Mouse (Mus musculus) intestine, embryonic 16.5 days (tissue): ENCODE measurements at regions not wholly inside any gene's neighbourhood (a gene's known extent, or its start where the extent isn't known, plus 50 kb on each side); places are given as distances from the start of the nearest gene placed in this dataset.

Source experiments
- ATAC-seq: fragments of 200-750 bp; cut with Nextera tagmentation; 2 replicates; pipeline ENCODE4 v1.8.0; 2017; ENCODE audit warnings: moderate TSS enrichment, moderate library complexity
- H3K27ac ChIP-seq: fragments of 300-500 bp; sonication (generic); 2 replicates; pipeline ENCODE4 v1.5.1; 2014; ENCODE audit warnings: mild to moderate bottlenecking, low read length
- H3K27me3 ChIP-seq: fragments of 300-500 bp; sonication (generic); replicated peaks from 2 replicates; pipeline ENCODE4 v1.6.1; 2014; ENCODE audit warnings: low read length, control low read depth, mixed read lengths; ENCODE audit not compliant: control insufficient read depth, insufficient read depth
- H3K36me3 ChIP-seq: fragments of 300-500 bp; sonication (generic); 2 replicates; pipeline ENCODE4 v1.6.1; 2014; ENCODE audit warnings: low read length, control low read depth; ENCODE audit not compliant: control insufficient read depth, insufficient read depth
- H3K4me1 ChIP-seq: fragments of 300-500 bp; sonication (generic); 2 replicates; pipeline ENCODE4 v1.6.1; 2014; ENCODE audit warnings: low read length, control low read depth, mixed read lengths; ENCODE audit not compliant: control insufficient read depth, insufficient read depth
- H3K4me2 ChIP-seq: fragments of 300-500 bp; sonication (generic); 2 replicates; pipeline ENCODE4 v1.6.1; 2014; ENCODE audit warnings: low read depth, low read length, control low read depth
- H3K4me3 ChIP-seq: fragments of 300-500 bp; sonication (generic); 2 replicates; pipeline ENCODE4 v1.5.1; 2014; ENCODE audit warnings: mild to moderate bottlenecking, low read length
- H3K9ac ChIP-seq: fragments of 300-500 bp; sonication (generic); 2 replicates; pipeline ENCODE4 v1.6.1; 2014; ENCODE audit warnings: low read depth, low read length
- H3K9me3 ChIP-seq: fragments of 300-500 bp; sonication (generic); 2 replicates; pipeline ENCODE4 v1.6.1; 2016; ENCODE audit warnings: low read length, control low read depth; ENCODE audit not compliant: control insufficient read depth
- WGBS: fragments of 180-500 bp; shearing (Covaris S2); extraction: QIAGEN DNeasy Blood & Tissue Kit; methylation state at CpG from one replicate; pipeline ENCODE4 v1.1.7; 2014; 5-methylcytosine and 5-hydroxymethylcytosine counted together

GRCm38 (mm10) chr11:109068371-109069325 lies 75.5 kb downstream of the E030025P04Rik start:
- Histone ChIP-seq H3K27ac (no peak overlapping the region), H3K27me3 (no peaks in the 10 kb centered on the region), H3K4me3 (no peak overlapping the region), H3K9ac (no peak overlapping the region), H3K4me1 (peaks cover 16% of the 10 kb centered on the region), H3K4me2 (peak overlapping the region; percentile 30; the same call in 1 of the 2 replicates), H3K9me3 (no peaks in the 10 kb centered on the region), H3K36me3 (no peaks in the 10 kb centered on the region)
- ATAC-seq = peak; percentile 85
- WGBS = 21% methylated on average over 22 of the region's 22 CpGs

- Histone ChIP-seq H3K36me3 (no peaks in the 10 kb centered on the region), H3K4me2 (no peak overlapping the region), H3K9me3 (no peaks in the 10 kb centered on the region), H3K27me3 (no peaks in the 10 kb centered on the region), H3K4me1 (peaks cover 16% of the 10 kb centered on the region), H3K9ac (no peak overlapping the region), H3K4me3 (no peak overlapping the region), H3K27ac (no peak overlapping the region)
- ATAC-seq = no peak
- WGBS = 66% methylated on average over 7 of the region's 7 CpGs
These were observed 76.4 kb downstream of the E030025P04Rik start for GRCm38 (mm10) chr11:109067733-109068132.

DNA sequence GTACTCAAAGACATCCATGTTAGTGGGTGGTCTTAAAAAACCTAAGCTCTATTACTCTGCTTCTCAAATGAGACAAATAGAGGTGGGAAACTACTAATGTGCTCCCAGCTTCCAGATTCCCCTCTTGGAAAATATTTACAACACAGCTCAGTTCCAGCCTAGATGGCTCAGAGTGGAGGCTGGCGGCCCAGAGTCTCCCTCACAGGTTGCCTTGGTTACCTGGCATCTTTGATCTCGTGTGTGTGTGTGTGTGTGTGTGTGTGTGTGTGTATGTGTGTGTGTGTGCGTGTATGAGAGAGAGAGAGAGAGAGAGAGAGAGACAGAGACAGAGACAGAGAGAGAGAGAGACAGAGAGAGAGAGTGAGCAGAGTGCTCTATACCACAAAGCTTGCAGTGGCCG lies 82.2 kb downstream of the E030025P04Rik start:
- H3K27me3 ChIP-seq = no peaks in the 10 kb centered on the region
- no peak overlapping the region for H3K4me2 ChIP-seq
- H3K9ac ChIP-seq = no peak overlapping the region
- H3K27ac ChIP-seq = no peak overlapping the region
- no peak for ATAC-seq
- H3K9me3 ChIP-seq = no peaks in the 10 kb centered on the region
- 57% methylated on average over 4 of the region's 4 CpGs for WGBS
- no peaks in the 10 kb centered on the region for H3K4me1 ChIP-seq
- H3K4me3 ChIP-seq = no peak overlapping the region
- no peaks in the 10 kb centered on the region for H3K36me3 ChIP-seq

- Histone ChIP-seq H3K4me2 (no peak overlapping the region), H3K9me3 (no peaks in the 10 kb centered on the region), H3K27ac (no peak overlapping the region), H3K4me3 (no peak overlapping the region), H3K9ac (no peak overlapping the region), H3K4me1 (no peaks in the 10 kb centered on the region), H3K36me3 (no peaks in the 10 kb centered on the region), H3K27me3 (no peaks in the 10 kb centered on the region)
- no peak for ATAC-seq
- WGBS = 70% methylated on average over 3 of the region's 3 CpGs
These were observed 83.7 kb downstream of the E030025P04Rik start for GRCm38 (mm10) chr11:109060527-109060908.

DNA sequence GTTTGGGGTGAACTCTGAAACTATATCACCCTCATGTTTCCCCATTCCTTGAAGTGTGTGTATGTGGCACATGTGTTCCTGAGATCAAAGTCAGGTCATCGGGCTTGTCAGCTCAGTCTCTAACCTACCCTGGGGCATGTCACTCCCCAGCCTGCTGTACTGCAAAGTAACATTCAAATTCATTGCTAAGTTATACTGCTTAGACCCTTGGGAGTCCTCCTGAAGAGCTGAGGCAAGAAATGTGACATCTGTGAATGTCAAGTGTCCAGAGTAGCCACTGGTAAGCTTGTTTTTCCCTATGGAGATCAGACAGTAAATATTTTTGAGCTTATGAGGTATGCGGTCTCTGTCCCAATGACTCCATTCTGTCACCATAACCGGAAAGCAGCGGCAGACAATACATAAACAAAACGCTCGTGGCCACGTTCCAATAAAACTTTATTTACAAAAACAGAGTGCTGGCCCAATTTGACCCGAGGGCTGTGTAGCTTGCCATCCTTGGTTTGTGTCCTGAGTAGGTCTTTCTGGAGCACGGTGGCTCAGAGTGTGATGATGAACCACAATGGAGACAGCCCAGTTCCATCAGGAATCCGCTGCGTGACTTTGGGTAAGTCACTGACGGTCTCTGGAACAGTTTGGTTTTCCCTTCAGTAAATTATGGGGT lies 84.2 kb downstream of the E030025P04Rik start:
- Histone ChIP-seq H3K9ac (no peak overlapping the region), H3K27me3 (no peaks in the 10 kb centered on the region), H3K4me1 (no peaks in the 10 kb centered on the region), H3K4me3 (no peak overlapping the region), H3K4me2 (no peak overlapping the region), H3K36me3 (no peaks in the 10 kb centered on the region), H3K9me3 (no peaks in the 10 kb centered on the region), H3K27ac (no peak overlapping the region)
- WGBS = 77% methylated on average over 12 of the region's 12 CpGs
- no peak for ATAC-seq

- H3K27ac ChIP-seq = no peak overlapping the region
- H3K4me3 ChIP-seq = no peak overlapping the region
- H3K4me2 ChIP-seq = no peak overlapping the region
- H3K9ac ChIP-seq = no peak overlapping the region
- H3K27me3 ChIP-seq = no peaks in the 10 kb centered on the region
- no peaks in the 10 kb centered on the region for H3K4me1 ChIP-seq
- H3K9me3 ChIP-seq = no peaks in the 10 kb centered on the region
- ATAC-seq = no peak
- no peaks in the 10 kb centered on the region for H3K36me3 ChIP-seq
These were observed 86.1 kb downstream of the E030025P04Rik start for GRCm38 (mm10) chr11:109058021-109058420.

- H3K4me2 ChIP-seq = no peak overlapping the region
- no peaks in the 10 kb centered on the region for H3K36me3 ChIP-seq
- no peaks in the 10 kb centered on the region for H3K4me1 ChIP-seq
- H3K27me3 ChIP-seq = no peaks in the 10 kb centered on the region
- H3K27ac ChIP-seq = no peak overlapping the region
- no peak for ATAC-seq
- H3K4me3 ChIP-seq = no peak overlapping the region
- no peak overlapping the region for H3K9ac ChIP-seq
- WGBS = 64% methylated on average over 10 of the region's 10 CpGs
- no peaks in the 10 kb centered on the region for H3K9me3 ChIP-seq
These were observed 95.7 kb downstream of the E030025P04Rik start for GRCm38 (mm10) chr11:109048257-109049101.

GRCm38 (mm10) chr11:109047483-109048110 lies 96.6 kb downstream of the E030025P04Rik start:
- H3K27me3 ChIP-seq = no peaks in the 10 kb centered on the region
- 77% methylated on average over 4 of the region's 4 CpGs for WGBS
- H3K4me1 ChIP-seq = no peaks in the 10 kb centered on the region
- H3K9me3 ChIP-seq = no peaks in the 10 kb centered on the region
- H3K4me2 ChIP-seq = no peak overlapping the region
- no peak overlapping the region for H3K4me3 ChIP-seq
- H3K27ac ChIP-seq = no peak overlapping the region
- H3K9ac ChIP-seq = no peak overlapping the region
- peak; percentile 50 for ATAC-seq
- no peaks in the 10 kb centered on the region for H3K36me3 ChIP-seq

DNA sequence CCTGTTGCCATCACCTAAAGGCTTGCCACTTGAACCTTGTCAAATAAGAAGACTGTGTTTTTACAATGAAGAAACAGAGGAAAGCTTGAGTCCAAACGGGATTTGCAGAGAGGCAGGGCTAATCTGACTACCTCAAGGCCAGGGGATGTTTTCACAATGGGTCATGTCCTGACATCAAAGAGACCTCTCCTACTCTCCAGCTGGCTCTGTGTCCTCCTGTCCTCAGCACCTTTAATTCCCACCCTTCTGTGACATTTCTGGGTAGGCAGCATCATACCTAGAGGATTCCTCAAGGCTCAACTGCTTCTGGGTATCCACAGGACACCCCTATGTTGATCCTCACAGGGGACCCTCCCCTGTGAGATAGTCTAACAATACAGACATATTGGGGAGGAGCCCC lies 97.7 kb downstream of the E030025P04Rik start:
- no peak overlapping the region for H3K27ac ChIP-seq
- H3K9me3 ChIP-seq = no peaks in the 10 kb centered on the region
- 29% methylated on average over 1 of the region's 1 CpGs for WGBS

More for the DNA sequence above, 97.7 kb downstream of the E030025P04Rik start:
- Histone ChIP-seq H3K4me2 (no peak overlapping the region), H3K4me3 (no peak overlapping the region), H3K27me3 (no peaks in the 10 kb centered on the region), H3K36me3 (no peaks in the 10 kb centered on the region), H3K9ac (no peak overlapping the region), H3K4me1 (no peaks in the 10 kb centered on the region)
- ATAC-seq = no peak
